Mouse (Mus musculus) CH12.LX (cell line): ENCODE data around the gene C2cd3. TPM values are rescaled to one million over a fixed set of nuclear protein-coding genes. Genes with fewer than 3 reads are reported as not detected.

ENCODE experiments used
- DNase-seq: peaks from one replicate; pipeline ENCODE4 v3.0.0-alpha.2; 2013; ENCODE audit errors: extremely low read depth
- H3K27ac ChIP-seq: 2 replicates; pipeline ENCODE4 v1.5.1; 2012; ENCODE audit warnings: low read depth, mild to moderate bottlenecking, control low read depth, moderate library complexity; ENCODE audit not compliant: insufficient read depth
- H3K27me3 ChIP-seq: replicated peaks from 2 replicates; pipeline ENCODE3; 2012; ENCODE audit warnings: inconsistent platforms
- H3K36me3 ChIP-seq, 2 experiments: replicated peaks in 1 of 2; 2 replicates each; pipeline versions ENCODE3 to v1.6.1; 2012; ENCODE audit warnings: inconsistent platforms in 1 of 2, low read length in 1 of 2, mild to moderate bottlenecking in 1 of 2, mixed read lengths in 1 of 2, moderate library complexity in 1 of 2; ENCODE audit not compliant: control insufficient read depth in 1 of 2, insufficient read depth in 1 of 2
- H3K4me1 ChIP-seq, 2 experiments: 2 replicates each; pipeline ENCODE4 v1.6.1; 2012; ENCODE audit warnings: inconsistent platforms in 1 of 2, moderate library complexity in 1 of 2; ENCODE audit not compliant: insufficient read depth in 2 of 2, control insufficient read depth in 1 of 2
- H3K4me2 ChIP-seq: 2 replicates; pipeline ENCODE4 v1.6.1; 2012; ENCODE audit warnings: low read depth, mild to moderate bottlenecking, control low read depth; ENCODE audit not compliant: poor library complexity, insufficient read depth, severe bottlenecking
- H3K4me3 ChIP-seq, 3 experiments: fragments of 150-350 bp in 1 of 3; sonication (generic) in 1 of 3; replicated peaks in 1 of 3; 2 replicates each; pipeline versions ENCODE3 to v1.5.1; 2011 to 2012; ENCODE audit warnings: low read depth in 2 of 3, low read length in 2 of 3, mild to moderate bottlenecking in 2 of 3, moderate library complexity in 2 of 3, control low read depth in 1 of 3, improper control_type of control experiment in 1 of 3, inconsistent platforms in 1 of 3, mixed read lengths in 1 of 3; ENCODE audit not compliant: poor library complexity in 1 of 3
- H3K79me2 ChIP-seq: replicated peaks from 2 replicates; pipeline ENCODE4 v1.6.1; 2012; ENCODE audit warnings: mild to moderate bottlenecking, moderate library complexity; ENCODE audit not compliant: control insufficient read depth, poor library complexity, insufficient read depth, severe bottlenecking; ENCODE audit errors: extremely low read depth
- H3K9ac ChIP-seq: 2 replicates; pipeline ENCODE4 v1.6.1; 2012; ENCODE audit warnings: low read depth, mild to moderate bottlenecking, control low read depth, moderate library complexity; ENCODE audit not compliant: insufficient read depth
- H3K9me3 ChIP-seq: replicated peaks from 2 replicates; pipeline ENCODE3; 2012; ENCODE audit warnings: low read length, inconsistent platforms, mixed read lengths
- BHLHE40 ChIP-seq: IDR thresholded peaks from 2 replicates; pipeline ENCODE4 v1.6.1; 2011; ENCODE audit warnings: mild to moderate bottlenecking, low read depth, low read length, improper control_type of control experiment
- CHD1 ChIP-seq: IDR thresholded peaks from 2 replicates; pipeline ENCODE4 v1.6.1; 2012; ENCODE audit warnings: low read depth, low read length, improper control_type of control experiment, inconsistent platforms
- CHD2 ChIP-seq: IDR thresholded peaks from 2 replicates; pipeline ENCODE4 v1.6.1; 2011; ENCODE audit warnings: low read length, improper control_type of control experiment
- CTCF ChIP-seq, 2 experiments: IDR thresholded peaks in 1 of 2; conservative IDR thresholded peaks in 1 of 2; 2 replicates each; pipeline ENCODE4 v1.5.1; 2011 to 2012; ENCODE audit warnings: low read depth in 2 of 2, low read length in 2 of 2, improper control_type of control experiment in 1 of 2, inconsistent platforms in 1 of 2, mild to moderate bottlenecking in 1 of 2, moderate library complexity in 1 of 2
- E2F4 ChIP-seq: IDR thresholded peaks from 2 replicates; pipeline ENCODE4 v1.6.1; 2011; ENCODE audit warnings: low read depth, low read length, improper control_type of control experiment; ENCODE audit not compliant: insufficient replicate concordance
- ELF1 ChIP-seq: IDR thresholded peaks from 2 replicates; pipeline ENCODE4 v1.6.1; 2014; ENCODE audit warnings: low read depth, mild to moderate bottlenecking, inconsistent platforms, low read length, improper control_type of control experiment
- EP300 ChIP-seq: IDR thresholded peaks from 2 replicates; pipeline ENCODE4 v1.6.1; 2011; ENCODE audit warnings: low read length, improper control_type of control experiment
- ETS1 ChIP-seq: conservative IDR thresholded peaks from 2 replicates; pipeline ENCODE4 v1.6.1; 2012; ENCODE audit warnings: low read depth, mild to moderate bottlenecking, inconsistent platforms, low read length, improper control_type of control experiment, moderate library complexity
- GABPA ChIP-seq: IDR thresholded peaks from 2 replicates; pipeline ENCODE4 v1.6.1; 2012; ENCODE audit warnings: low read depth, low read length, improper control_type of control experiment, inconsistent platforms; ENCODE audit not compliant: insufficient replicate concordance
- HCFC1 ChIP-seq: IDR thresholded peaks from 2 replicates; pipeline ENCODE4 v1.6.1; 2012; ENCODE audit warnings: low read depth, mild to moderate bottlenecking, inconsistent platforms, low read length, improper control_type of control experiment
- IRF4 ChIP-seq: IDR thresholded peaks from 2 replicates; pipeline ENCODE4 v1.6.1; 2014; ENCODE audit warnings: low read depth, mild to moderate bottlenecking, inconsistent platforms, low read length, improper control_type of control experiment
- JUN ChIP-seq: IDR thresholded peaks from 2 replicates; pipeline ENCODE4 v1.6.1; 2011; ENCODE audit warnings: low read depth, mild to moderate bottlenecking, low read length, improper control_type of control experiment, moderate library complexity; ENCODE audit not compliant: insufficient read depth
- JUND ChIP-seq: conservative IDR thresholded peaks from 2 replicates; pipeline ENCODE4 v1.6.1; 2011; ENCODE audit warnings: low read depth, low read length, improper control_type of control experiment
- KAT2A ChIP-seq: IDR thresholded peaks from 2 replicates; pipeline ENCODE4 v1.6.1; 2012; ENCODE audit warnings: low read length, improper control_type of control experiment, inconsistent platforms; ENCODE audit not compliant: insufficient replicate concordance
- MAFK ChIP-seq: IDR thresholded peaks from 2 replicates; pipeline ENCODE4 v1.6.1; 2011; ENCODE audit warnings: low read length, improper control_type of control experiment; ENCODE audit not compliant: insufficient replicate concordance
- MAX ChIP-seq: IDR thresholded peaks from 2 replicates; pipeline ENCODE4 v1.6.1; 2011; ENCODE audit warnings: low read length, improper control_type of control experiment
- MAZ ChIP-seq: IDR thresholded peaks from 2 replicates; pipeline ENCODE4 v1.6.1; 2012; ENCODE audit warnings: low read depth, mild to moderate bottlenecking, inconsistent platforms, low read length, improper control_type of control experiment, moderate library complexity
- MEF2A ChIP-seq: IDR thresholded peaks from 2 replicates; pipeline ENCODE4 v1.6.1; 2014; ENCODE audit warnings: low read depth, mild to moderate bottlenecking, inconsistent platforms, low read length, improper control_type of control experiment, borderline replicate concordance
- MXI1 ChIP-seq: IDR thresholded peaks from 2 replicates; pipeline ENCODE4 v1.6.1; 2011; ENCODE audit warnings: mild to moderate bottlenecking, low read depth, low read length, improper control_type of control experiment
- MYC ChIP-seq: IDR thresholded peaks from 2 replicates; pipeline ENCODE4 v1.6.1; 2011; ENCODE audit warnings: low read depth, mild to moderate bottlenecking, improper control_type of control experiment, low read length
- NELFE ChIP-seq: IDR thresholded peaks from 2 replicates; pipeline ENCODE4 v1.6.1; 2011; ENCODE audit warnings: low read depth, low read length, improper control_type of control experiment
- NRF1 ChIP-seq: IDR thresholded peaks from 2 replicates; pipeline ENCODE4 v1.6.1; 2014; ENCODE audit warnings: low read depth, mild to moderate bottlenecking, inconsistent platforms, low read length, improper control_type of control experiment, moderate library complexity
- PAX5 ChIP-seq: IDR thresholded peaks from 2 replicates; pipeline ENCODE4 v1.6.1; 2012; ENCODE audit warnings: low read length, inconsistent platforms, mixed read lengths
- POLR2A ChIP-seq: IDR thresholded peaks from 2 replicates; pipeline ENCODE4 v1.6.1; 2011; ENCODE audit warnings: low read depth, mild to moderate bottlenecking, improper control_type of control experiment, low read length
- POLR2AphosphoS2 ChIP-seq: IDR thresholded peaks from 2 replicates; pipeline ENCODE4 v1.6.1; 2011; ENCODE audit warnings: low read depth, low read length, improper control_type of control experiment
- RAD21 ChIP-seq: IDR thresholded peaks from 2 replicates; pipeline ENCODE4 v1.6.1; 2011; ENCODE audit warnings: low read depth, mild to moderate bottlenecking, low read length, improper control_type of control experiment, moderate library complexity
- RCOR1 ChIP-seq: conservative IDR thresholded peaks from 2 replicates; pipeline ENCODE4 v1.6.1; 2012; ENCODE audit warnings: low read depth, mild to moderate bottlenecking, inconsistent platforms, low read length, improper control_type of control experiment
- SIN3A ChIP-seq: IDR thresholded peaks from 2 replicates; pipeline ENCODE4 v1.6.1; 2012; ENCODE audit warnings: low read length, improper control_type of control experiment, inconsistent platforms
- SMC3 ChIP-seq: IDR thresholded peaks from 2 replicates; pipeline ENCODE4 v1.6.1; 2011; ENCODE audit warnings: low read depth, low read length, improper control_type of control experiment
- TBP ChIP-seq: conservative IDR thresholded peaks from 2 replicates; pipeline ENCODE4 v1.6.1; 2011; ENCODE audit warnings: low read depth, low read length, improper control_type of control experiment
- TCF12 ChIP-seq: IDR thresholded peaks from 2 replicates; pipeline ENCODE4 v1.6.1; 2014; ENCODE audit warnings: low read depth, mild to moderate bottlenecking, inconsistent platforms, low read length, improper control_type of control experiment
- UBTF ChIP-seq: IDR thresholded peaks from 2 replicates; pipeline ENCODE4 v1.6.1; 2012; ENCODE audit warnings: low read depth, mild to moderate bottlenecking, inconsistent platforms, low read length, improper control_type of control experiment, moderate library complexity
- USF1 ChIP-seq: IDR thresholded peaks from 2 replicates; pipeline ENCODE4 v1.6.1; 2014; ENCODE audit warnings: low read depth, mild to moderate bottlenecking, inconsistent platforms, low read length, improper control_type of control experiment
- USF2 ChIP-seq: conservative IDR thresholded peaks from 2 replicates; pipeline ENCODE4 v1.6.1; 2011; ENCODE audit warnings: low read depth, low read length, improper control_type of control experiment
- ZC3H11A ChIP-seq: IDR thresholded peaks from 2 replicates; pipeline ENCODE4 v1.6.1; 2012; ENCODE audit warnings: low read depth, mild to moderate bottlenecking, inconsistent platforms, low read length, improper control_type of control experiment
- ZKSCAN1 ChIP-seq: IDR thresholded peaks from 2 replicates; pipeline ENCODE4 v1.6.1; 2012; ENCODE audit warnings: low read depth, inconsistent platforms, low read length, improper control_type of control experiment, borderline replicate concordance
- ZMIZ1 ChIP-seq: IDR thresholded peaks from 2 replicates; pipeline ENCODE4 v1.6.1; 2012; ENCODE audit warnings: low read depth, mild to moderate bottlenecking, inconsistent platforms, low read length, improper control_type of control experiment
- ZNF384 ChIP-seq: IDR thresholded peaks from 2 replicates; pipeline ENCODE4 v1.6.1; 2012; ENCODE audit warnings: low read depth, low read length, improper control_type of control experiment, inconsistent platforms
- dilution Hi-C: fragments of 300-500 bp; cut with MboI; formaldehyde crosslinking; loops from 2 replicates; pipeline ENCODE4 v1.14.3; 2020; ENCODE audit warnings: low sequenced_read_pairs; ENCODE audit not compliant: extremely low pct_unique_long_range_greater_than_20kb, extremely low pct_ligation_motif_present
- in situ Hi-C: fragments of 300-500 bp; cut with MboI; formaldehyde crosslinking; loops from 3 replicates; pipeline ENCODE4 v1.14.3; 2019; ENCODE audit warnings: low sequenced_read_pairs, low pct_ligation_motif_present, low pct_unique_long_range_greater_than_20kb, mixed read lengths
- polyA plus RNA-seq: library from polyadenylated mRNA; unstranded; fragments of >175 nt; gene quantifications from 2 replicates; pipeline ENCODE4 v1.2.1, GENCODE M21; 2012; ENCODE audit warnings: low read depth; ENCODE audit not compliant: insufficient read length
- total RNA-seq, 2 experiments: library from RNA; depleted of rRNA; stranded (reverse); fragments of 300-350 nt in 1 of 2; fragments of >200 nt in 1 of 2; gene quantifications; 2 replicates each; pipeline ENCODE4 v1.2.3; 2012 to 2014

The C2cd3 gene
- total and polyA plus RNA-seq, 3 experiments: 11.7 to 25.0 (median 16.7) TPM

- Histone ChIP-seq H3K27me3 (no peaks in the 10 kb centered on the region), H3K4me3 (peak overlapping the region; percentile 75 to 93 (median 86)), H3K27ac (peak overlapping the region; percentile 54), H3K4me1 (peaks cover 12 to 36% of the 10 kb centered on the region in 2 experiments), H3K36me3 (peaks cover 22 to 42% of the 10 kb centered on the region in 2 experiments), H3K79me2 (peaks cover 25% of the 10 kb centered on the region), H3K9me3 (no peaks in the 10 kb centered on the region), H3K9ac (peak overlapping the region; percentile 74), H3K4me2 (peak overlapping the region; percentile 61)
- peak; percentile 58; the same call in 1 of the 2 replicates for TF ChIP-seq BHLHE40
- TF ChIP-seq CTCF (conservative IDR thresholded peaks at IDR 0.05 in 1 of 2, IDR thresholded peaks at IDR 0.05 in 1 of 2; ENCODE audit: low read depth in 2 of 2, low read length in 2 of 2): no peak
- no peak for TF ChIP-seq POLR2AphosphoS2
- TF ChIP-seq JUND: no peak
- TF ChIP-seq TCF12: no peak
- TF ChIP-seq RAD21: no peak
- TF ChIP-seq ZKSCAN1: no peak
- no peak for TF ChIP-seq HCFC1
- TF ChIP-seq ETS1: peak; percentile 48; the same call in 1 of the 2 replicates
- TF ChIP-seq USF1: no peak
- no peak for TF ChIP-seq UBTF
- 0 out of 2 replicates have a peak, but pooled peaks have one; percentile 64 for TF ChIP-seq RCOR1
- no peak for TF ChIP-seq SMC3
- TF ChIP-seq E2F4: no peak
- TF ChIP-seq MAX: peak; percentile 59; the same call in 1 of the 2 replicates
- no peak for TF ChIP-seq NELFE
- TF ChIP-seq MEF2A: no peak; the same call in 1 of the 2 replicates
- TF ChIP-seq ELF1: no peak
- TF ChIP-seq MAZ: no peak
- peak; percentile 93 for TF ChIP-seq MXI1
- TF ChIP-seq ZMIZ1: no peak
- 0 out of 2 replicates have a peak, but pooled peaks have one; percentile 61 for TF ChIP-seq CHD2
- peak; percentile 53 for TF ChIP-seq SIN3A
- TF ChIP-seq CHD1: 0 out of 2 replicates have a peak, but pooled peaks have one; percentile 54
- no peak for TF ChIP-seq POLR2A
- no peak for TF ChIP-seq NRF1
- no peak for TF ChIP-seq USF2
- no peak for TF ChIP-seq GABPA
- TF ChIP-seq MAFK: no peak
- TF ChIP-seq IRF4: peak; percentile 67
- TF ChIP-seq ZC3H11A: no peak
- TF ChIP-seq ZNF384: no peak
- TF ChIP-seq PAX5: no peak
- no peak for TF ChIP-seq EP300
- TF ChIP-seq KAT2A: no peak
- no peak for TF ChIP-seq JUN
- TF ChIP-seq TBP: no peak
- TF ChIP-seq MYC: peak; percentile 73; the same call in 1 of the 2 replicates
- in situ Hi-C loops (no loop called here), dilution Hi-C loops (no loop called here)
- peak; percentile 72 for DNase-seq
Measured at GRCm38 (mm10) chr7:100493484-100494414, 121.7 kb downstream of the C2cd3 start.
